Mouse (Mus musculus): ENCODE measurements around the gene Cd300ld2. TPM values are rescaled to one million over a fixed set of nuclear protein-coding genes. Genes with fewer than 3 reads are reported as not detected.
"Not testable (repeated sequence)": the region's sequence is repeated elsewhere in the genome, so short reads cannot be mapped to it uniquely, and the experiment has no call there.

Gene Cd300ld2
- not detected in 2 replicates for polyA plus RNA-seq (2012; ENCODE audit: insufficient read depth, low replicate concordance)

DNA sequence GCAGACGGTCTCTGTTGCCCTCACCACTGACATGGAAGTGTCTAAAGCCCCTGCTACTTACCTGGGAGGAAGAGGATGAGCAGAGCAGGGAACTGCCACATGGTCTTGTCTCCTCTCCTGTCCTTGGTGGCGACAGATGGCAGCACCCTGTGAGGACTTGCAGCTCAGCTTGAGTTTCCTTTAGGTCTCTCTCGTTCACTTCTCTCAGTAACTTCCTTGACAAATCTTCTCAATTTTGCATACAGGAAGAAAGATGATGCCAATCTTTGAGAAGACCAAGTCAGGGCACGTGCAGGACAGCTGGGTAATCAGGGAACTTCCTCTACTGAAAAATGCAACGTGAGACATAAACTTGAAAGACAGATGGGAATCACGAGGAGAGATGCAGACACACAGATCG is at the start of gene Cd300ld2:
Gene Cd300ld2, minus strand, starts transcription at position 101 of the 400 bp plus-strand sequence.
- H3K36me3 ChIP-seq (replicated peaks; ENCODE audit: low read length); H3K4me3 ChIP-seq (replicated peaks); H3K27me3 ChIP-seq (replicated peaks); H3K9me3 ChIP-seq; H3K4me1 ChIP-seq: not testable (repeated sequence)

DNA sequence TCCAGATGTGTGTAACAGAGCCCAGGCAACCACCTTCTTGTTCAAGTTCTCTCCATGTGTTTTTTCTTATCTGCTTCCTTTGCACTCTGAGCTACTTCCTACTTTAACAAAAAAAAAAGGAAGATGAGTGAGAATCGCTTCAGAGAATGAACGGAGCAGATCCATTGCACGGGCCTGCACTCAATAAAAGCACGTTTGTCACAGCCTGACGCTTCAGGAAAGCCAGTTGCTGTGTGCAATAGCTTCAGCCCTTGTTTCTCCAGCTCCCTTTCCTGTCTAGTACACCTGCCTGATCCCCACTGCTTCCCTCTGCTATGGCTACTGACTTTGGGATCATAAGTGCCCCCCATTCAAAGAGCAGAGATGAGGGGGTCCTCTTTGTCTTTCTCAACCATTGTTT is 46.1 kb upstream of the Cd300ld2 start, which contains the start of gene Cd300e:
Gene Cd300e, minus strand, starts transcription at position 101 of the 400 bp plus-strand sequence.
- H3K9me3 ChIP-seq: no peaks in the 10 kb centered on the region
- no peaks in the 10 kb centered on the region for H3K36me3 ChIP-seq (replicated peaks; ENCODE audit: low read length)
- peaks cover 62% of the 10 kb centered on the region for H3K27me3 ChIP-seq (replicated peaks)
- H3K4me1 ChIP-seq: peaks cover 11% of the 10 kb centered on the region
- H3K4me3 ChIP-seq (replicated peaks): no peak within 1 kb of the TSS
- TF ChIP-seq FLI1 (IDR thresholded peaks at IDR 0.05; ENCODE audit: low read length) (no peak), GATA1 (IDR thresholded peaks at IDR 0.05; ENCODE audit: borderline replicate concordance, low read length) (no peak)

DNA sequence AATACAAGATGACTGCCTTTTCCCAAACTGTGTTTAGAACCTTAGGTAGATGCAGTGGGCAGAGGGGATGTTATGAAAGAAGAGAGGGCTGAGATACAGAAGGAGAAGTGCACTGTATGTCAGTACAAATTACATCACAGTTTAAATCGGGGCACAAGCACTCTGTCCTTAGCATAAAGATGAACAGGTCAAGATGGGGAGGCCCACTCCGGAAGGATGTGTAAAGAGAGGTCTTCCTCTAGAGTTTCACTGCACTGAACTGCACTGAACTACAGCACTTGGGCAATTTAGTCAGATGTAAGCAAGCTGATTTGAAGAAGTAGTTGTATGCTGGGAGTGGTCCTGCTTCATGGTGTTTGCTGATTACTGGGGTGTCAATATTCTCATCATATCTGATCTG is 43.8 kb upstream of the Cd300ld2 start:
- Histone ChIP-seq H3K4me3 (replicated peaks) (no peak overlapping the region), H3K27me3 (replicated peaks) (peaks cover 59% of the 10 kb centered on the region), H3K9me3 (no peaks in the 10 kb centered on the region), H3K4me1 (peaks cover 7% of the 10 kb centered on the region), H3K36me3 (replicated peaks; ENCODE audit: low read length) (no peaks in the 10 kb centered on the region)
- TF ChIP-seq FLI1 (IDR thresholded peaks at IDR 0.05; ENCODE audit: low read length) (no peak), GATA1 (IDR thresholded peaks at IDR 0.05; ENCODE audit: borderline replicate concordance, low read length) (no peak)

DNA sequence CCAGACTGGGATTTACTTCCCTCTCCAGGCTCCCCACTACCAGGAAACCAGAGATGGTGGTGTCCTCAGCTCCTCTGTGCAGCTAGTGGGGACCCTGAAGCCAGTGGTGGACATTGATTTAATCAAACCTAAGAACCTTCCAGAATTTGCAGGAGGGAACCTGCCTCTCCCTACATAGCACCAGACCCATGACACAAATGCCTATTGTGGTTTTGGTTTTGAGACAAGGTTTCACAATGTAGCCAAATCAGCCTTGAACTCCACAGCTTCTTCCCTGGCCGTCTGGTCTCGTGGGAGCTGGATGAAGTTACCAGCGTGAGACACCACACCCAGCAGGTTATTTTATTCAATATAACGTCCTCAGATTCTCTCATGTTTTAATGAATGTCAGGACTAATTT is 42.7 kb upstream of the Cd300ld2 start:
- H3K4me1 ChIP-seq: peaks cover 7% of the 10 kb centered on the region
- TF ChIP-seq FLI1 (IDR thresholded peaks at IDR 0.05; ENCODE audit: low read length) (no peak), GATA1 (IDR thresholded peaks at IDR 0.05; ENCODE audit: borderline replicate concordance, low read length) (no peak)
- H3K4me3 ChIP-seq (replicated peaks): no peak overlapping the region
- H3K27me3 ChIP-seq (replicated peaks): peaks cover 60% of the 10 kb centered on the region
- no peaks in the 10 kb centered on the region for H3K36me3 ChIP-seq (replicated peaks; ENCODE audit: low read length)
- H3K9me3 ChIP-seq: no peaks in the 10 kb centered on the region

DNA sequence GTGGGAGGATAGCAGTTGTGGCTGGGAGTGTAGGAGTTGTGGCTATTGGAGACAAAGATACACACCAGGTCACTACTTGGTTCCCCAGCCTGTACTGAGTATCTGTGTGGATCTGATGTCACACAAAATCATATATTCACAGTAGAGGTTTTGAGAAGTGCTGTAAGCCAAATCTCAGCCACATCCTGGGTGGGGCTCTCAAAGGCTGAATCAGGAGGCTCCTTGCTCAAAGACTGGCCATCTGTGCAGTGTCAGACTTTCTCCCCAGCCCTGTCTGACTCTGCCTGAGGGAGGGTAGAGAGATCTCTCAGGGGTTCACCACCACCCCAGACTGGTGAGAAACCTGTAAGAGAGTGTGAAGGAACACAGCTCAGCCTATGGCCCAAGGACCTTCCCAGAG is 38.5 kb upstream of the Cd300ld2 start:
- Histone ChIP-seq H3K9me3 (no peaks in the 10 kb centered on the region), H3K36me3 (replicated peaks; ENCODE audit: low read length) (no peaks in the 10 kb centered on the region), H3K4me3 (replicated peaks) (no peak overlapping the region), H3K4me1 (peaks cover 2% of the 10 kb centered on the region; the same call in 1 of the 2 replicates), H3K27me3 (replicated peaks) (peaks cover 48% of the 10 kb centered on the region)
- TF ChIP-seq GATA1 (IDR thresholded peaks at IDR 0.05; ENCODE audit: borderline replicate concordance, low read length) (no peak), FLI1 (IDR thresholded peaks at IDR 0.05; ENCODE audit: low read length) (no peak)

DNA sequence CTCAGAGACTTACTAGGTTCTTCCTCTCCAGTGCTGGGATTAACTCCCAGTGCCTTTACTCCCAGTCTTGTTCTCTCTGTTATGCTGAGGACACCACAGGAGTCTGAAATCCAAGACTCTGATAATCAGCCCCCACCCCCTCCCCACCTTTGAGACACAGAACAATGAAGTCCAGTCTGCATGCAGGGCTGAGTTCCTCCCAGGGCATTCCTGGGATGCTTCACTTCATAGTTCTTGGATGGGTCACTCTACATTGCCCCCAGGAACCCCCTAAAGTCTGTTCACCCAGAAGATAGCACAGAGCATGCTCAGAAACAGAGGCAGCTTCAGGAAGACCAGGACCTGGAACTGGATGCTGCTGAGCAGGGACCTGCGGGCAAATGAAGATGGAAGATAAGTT is 37.0 kb upstream of the Cd300ld2 start:
- TF ChIP-seq GATA1 (IDR thresholded peaks at IDR 0.05; ENCODE audit: borderline replicate concordance, low read length) (no peak), FLI1 (IDR thresholded peaks at IDR 0.05; ENCODE audit: low read length) (no peak)

DNA sequence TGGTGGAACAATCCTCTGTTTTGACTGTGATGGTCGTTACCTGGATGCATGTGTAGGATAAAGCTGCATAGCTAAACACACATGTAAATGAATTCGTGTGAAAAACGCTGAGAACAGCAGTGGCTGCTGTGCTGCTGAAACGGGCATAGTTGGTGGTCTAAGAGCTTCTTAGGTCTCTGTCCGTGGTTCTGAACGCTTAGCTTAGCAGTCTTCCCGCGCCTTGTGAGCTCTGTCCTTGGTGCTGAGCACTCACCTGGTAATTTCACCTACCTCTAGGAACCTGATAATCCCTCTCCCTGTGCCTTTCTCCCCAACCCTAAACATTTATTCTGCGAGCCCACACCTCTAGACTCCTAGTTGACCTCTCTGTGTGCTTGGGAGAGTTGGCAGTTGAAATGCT is 36.2 kb upstream of the Cd300ld2 start:
- Histone ChIP-seq H3K9me3 (no peaks in the 10 kb centered on the region), H3K27me3 (replicated peaks) (peaks cover 36% of the 10 kb centered on the region), H3K36me3 (replicated peaks; ENCODE audit: low read length) (no peaks in the 10 kb centered on the region), H3K4me1 (peaks cover 2% of the 10 kb centered on the region; the same call in 1 of the 2 replicates), H3K4me3 (replicated peaks) (no peak overlapping the region)
- TF ChIP-seq FLI1 (IDR thresholded peaks at IDR 0.05; ENCODE audit: low read length) (no peak), GATA1 (IDR thresholded peaks at IDR 0.05; ENCODE audit: borderline replicate concordance, low read length) (no peak)

More for the DNA sequence above, 37.0 kb upstream of the Cd300ld2 start:
- Histone ChIP-seq H3K27me3 (replicated peaks) (peaks cover 41% of the 10 kb centered on the region), H3K36me3 (replicated peaks; ENCODE audit: low read length) (no peaks in the 10 kb centered on the region), H3K4me1 (peaks cover 2% of the 10 kb centered on the region; the same call in 1 of the 2 replicates), H3K9me3 (no peaks in the 10 kb centered on the region), H3K4me3 (replicated peaks) (no peak overlapping the region)

DNA sequence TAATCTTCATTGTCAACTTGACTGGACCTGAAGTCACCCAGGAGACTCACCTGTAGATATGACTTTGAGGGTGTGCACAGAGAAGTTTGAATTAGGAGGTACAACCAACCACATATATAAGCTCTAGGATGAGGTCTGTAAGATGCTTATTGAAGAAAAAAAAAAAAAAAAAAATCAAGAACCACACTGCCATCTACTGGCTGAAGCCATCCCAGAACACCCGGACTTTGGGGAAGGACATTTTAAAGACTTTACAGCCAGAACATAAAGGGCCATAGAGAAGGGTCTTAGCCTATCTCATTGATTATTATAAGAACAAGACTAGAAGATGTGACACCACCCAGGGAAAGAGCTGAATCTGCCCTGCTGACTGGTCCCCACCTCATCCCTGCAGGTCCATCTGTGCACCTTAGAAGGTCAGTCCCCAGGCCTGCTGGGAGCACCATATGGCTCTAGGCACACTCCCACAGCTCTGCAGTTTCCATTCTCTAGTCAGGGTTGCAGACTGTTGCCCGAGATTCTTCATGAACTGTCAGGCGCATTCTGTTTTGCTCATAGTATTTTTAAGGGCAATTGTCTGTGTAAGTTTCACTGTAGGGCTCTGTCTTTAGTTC is 33.4 kb upstream of the Cd300ld2 start:
- Histone ChIP-seq H3K27me3 (replicated peaks) (peaks cover 25% of the 10 kb centered on the region), H3K36me3 (replicated peaks; ENCODE audit: low read length) (no peaks in the 10 kb centered on the region)
- no peak for TF ChIP-seq GATA1 (IDR thresholded peaks at IDR 0.05; ENCODE audit: borderline replicate concordance, low read length)
- TF ChIP-seq FLI1 (IDR thresholded peaks at IDR 0.05; ENCODE audit: low read length): no peak

DNA sequence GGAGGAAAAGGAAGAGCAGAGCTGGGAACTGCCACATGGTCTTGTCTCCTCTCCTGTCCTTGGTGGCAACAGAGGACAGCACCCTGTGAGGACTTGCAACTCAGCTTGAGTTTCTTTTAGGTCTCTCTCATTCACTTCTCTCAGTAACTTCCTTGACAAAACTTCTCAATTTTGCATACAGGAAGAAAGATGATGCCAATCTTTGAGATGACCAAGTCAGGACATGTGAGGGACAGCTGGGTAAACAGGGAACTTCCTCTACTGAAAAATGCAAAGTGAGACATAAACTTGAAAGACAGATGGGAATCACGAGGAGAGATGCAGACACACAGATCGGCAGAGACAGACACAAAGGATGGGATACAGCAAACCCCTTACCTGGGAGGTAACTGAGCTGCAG is 32.3 kb upstream of the Cd300ld2 start, which contains the start of gene Cd300ld3:
Gene Cd300ld3, minus strand, starts transcription at position 151 of the 400 bp plus-strand sequence.
- no peaks in the 10 kb centered on the region for H3K9me3 ChIP-seq
- H3K4me3 ChIP-seq (replicated peaks): no peak within 1 kb of the TSS
- peaks cover 2% of the 10 kb centered on the region; the same call in 1 of the 2 replicates for H3K4me1 ChIP-seq
- H3K36me3 ChIP-seq (replicated peaks; ENCODE audit: low read length): no peaks in the 10 kb centered on the region
- H3K27me3 ChIP-seq (replicated peaks): peaks cover 19% of the 10 kb centered on the region
- TF ChIP-seq GATA1 (IDR thresholded peaks at IDR 0.05; ENCODE audit: borderline replicate concordance, low read length) (no peak), FLI1 (IDR thresholded peaks at IDR 0.05; ENCODE audit: low read length) (no peak)

More for the DNA sequence above, 33.4 kb upstream of the Cd300ld2 start:
- no peaks in the 10 kb centered on the region for H3K9me3 ChIP-seq
- H3K4me3 ChIP-seq (replicated peaks): no peak overlapping the region
- peaks cover 2% of the 10 kb centered on the region; the same call in 1 of the 2 replicates for H3K4me1 ChIP-seq

DNA sequence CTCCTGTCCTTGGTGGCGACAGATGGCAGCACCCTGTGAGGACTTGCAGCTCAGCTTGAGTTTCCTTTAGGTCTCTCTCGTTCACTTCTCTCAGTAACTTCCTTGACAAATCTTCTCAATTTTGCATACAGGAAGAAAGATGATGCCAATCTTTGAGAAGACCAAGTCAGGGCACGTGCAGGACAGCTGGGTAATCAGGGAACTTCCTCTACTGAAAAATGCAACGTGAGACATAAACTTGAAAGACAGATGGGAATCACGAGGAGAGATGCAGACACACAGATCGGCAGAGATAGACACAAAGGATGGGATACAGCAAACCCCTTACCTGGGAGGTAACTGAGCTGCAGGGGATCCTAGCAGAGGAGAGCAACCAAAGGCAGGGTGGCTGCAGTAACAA is 21.7 kb upstream of the Cd300ld2 start, which contains the start of gene Cd300ld5:
Gene Cd300ld5, minus strand, starts transcription at position 101 of the 400 bp plus-strand sequence.
- not testable (repeated sequence) for H3K36me3 ChIP-seq (replicated peaks; ENCODE audit: low read length); H3K27me3 ChIP-seq (replicated peaks); H3K4me1 ChIP-seq; H3K9me3 ChIP-seq; H3K4me3 ChIP-seq (replicated peaks)

DNA sequence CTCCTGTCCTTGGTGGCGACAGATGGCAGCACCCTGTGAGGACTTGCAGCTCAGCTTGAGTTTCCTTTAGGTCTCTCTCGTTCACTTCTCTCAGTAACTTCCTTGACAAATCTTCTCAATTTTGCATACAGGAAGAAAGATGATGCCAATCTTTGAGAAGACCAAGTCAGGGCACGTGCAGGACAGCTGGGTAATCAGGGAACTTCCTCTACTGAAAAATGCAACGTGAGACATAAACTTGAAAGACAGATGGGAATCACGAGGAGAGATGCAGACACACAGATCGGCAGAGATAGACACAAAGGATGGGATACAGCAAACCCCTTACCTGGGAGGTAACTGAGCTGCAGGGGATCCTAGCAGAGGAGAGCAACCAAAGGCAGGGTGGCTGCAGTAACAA is 10.9 kb upstream of the Cd300ld2 start, which contains the start of gene Cd300ld4:
Gene Cd300ld4, minus strand, starts transcription at position 101 of the 400 bp plus-strand sequence.
- H3K27me3 ChIP-seq (replicated peaks); H3K36me3 ChIP-seq (replicated peaks; ENCODE audit: low read length); H3K4me1 ChIP-seq; H3K9me3 ChIP-seq; H3K4me3 ChIP-seq (replicated peaks): not testable (repeated sequence)
